Comparison of ENCODE assay signal across 31 mouse cellular contexts in genomic region chr10:13774910-13775309, GRCm38 (mm10).
"Had no signal": no experiment of that assay in that cellular context is flagged by ENCODE, and none has a peak within 500 bp of the region (broad histone marks: within the 10 kb centered on the region; RNA-seq: fewer than 3 reads in every experiment).

No protein-coding gene starts in this region.

- H3K27ac ChIP-seq: limb, embryonic 10.5 days; limb, embryonic 12.5 days; limb, embryonic 13.5 days; limb, embryonic 15.5 days; liver, embryonic 12.5 days; liver, embryonic 13.5 days; liver, embryonic 14.5 days; liver, embryonic 15.5 days; lung, embryonic 15.5 days; macrophage; midbrain, embryonic 10.5 days; midbrain, embryonic 12.5 days; midbrain, embryonic 13.5 days; midbrain, embryonic 15.5 days; neural tube, embryonic 12.5 days; neural tube, embryonic 13.5 days had no signal

- H3K9me3 ChIP-seq: limb, embryonic 10.5 days; limb, embryonic 12.5 days; limb, embryonic 13.5 days; limb, embryonic 15.5 days; liver, embryonic 12.5 days; liver, embryonic 13.5 days; liver, embryonic 15.5 days; lung, embryonic 15.5 days; midbrain, embryonic 10.5 days; midbrain, embryonic 12.5 days; midbrain, embryonic 13.5 days; midbrain, embryonic 15.5 days; neural tube, embryonic 12.5 days; neural tube, embryonic 13.5 days had no signal

- H3K9ac ChIP-seq: limb, embryonic 12.5 days; limb, embryonic 13.5 days; limb, embryonic 15.5 days; liver, embryonic 12.5 days; liver, embryonic 13.5 days; liver, embryonic 14.5 days; liver, embryonic 15.5 days; liver, postnatal 0 days; lung, embryonic 14.5 days; lung, embryonic 15.5 days; midbrain, embryonic 12.5 days; midbrain, embryonic 13.5 days; midbrain, embryonic 15.5 days; neural tube, embryonic 12.5 days; neural tube, embryonic 13.5 days had no signal

- H3K4me1 ChIP-seq: limb, embryonic 10.5 days; limb, embryonic 12.5 days; limb, embryonic 15.5 days; liver, embryonic 12.5 days; liver, embryonic 13.5 days; liver, embryonic 15.5 days; lung, embryonic 15.5 days; megakaryocyte, embryonic 14.5 days; midbrain, embryonic 10.5 days; midbrain, embryonic 12.5 days; midbrain, embryonic 13.5 days; midbrain, embryonic 15.5 days; neural tube, embryonic 12.5 days; neural tube, embryonic 13.5 days had no signal

- ATAC-seq: liver, embryonic 12.5 days; liver, postnatal 0 days; lung, postnatal 0 days; midbrain, embryonic 13.5 days; midbrain, embryonic 15.5 days; midbrain, embryonic 16.5 days had no signal

- H3K4me3 ChIP-seq: limb, embryonic 10.5 days; limb, embryonic 12.5 days; limb, embryonic 13.5 days; limb, embryonic 15.5 days; liver, embryonic 12.5 days; liver, embryonic 13.5 days; liver, embryonic 15.5 days; lung, embryonic 15.5 days; megakaryocyte, embryonic 14.5 days; midbrain, embryonic 10.5 days; midbrain, embryonic 12.5 days; midbrain, embryonic 13.5 days; midbrain, embryonic 15.5 days; neural tube, embryonic 12.5 days; neural tube, embryonic 13.5 days had no signal

- H3K36me3 ChIP-seq: limb, embryonic 10.5 days; limb, embryonic 12.5 days; limb, embryonic 13.5 days; limb, embryonic 15.5 days; liver, embryonic 12.5 days; liver, embryonic 13.5 days; liver, embryonic 15.5 days; lung, embryonic 15.5 days; midbrain, embryonic 10.5 days; midbrain, embryonic 12.5 days; midbrain, embryonic 13.5 days; midbrain, embryonic 15.5 days; neural tube, embryonic 12.5 days; neural tube, embryonic 13.5 days had no signal

- H3K4me2 ChIP-seq: limb, embryonic 12.5 days; limb, embryonic 13.5 days; limb, embryonic 15.5 days; liver, embryonic 11.5 days; liver, embryonic 12.5 days; liver, embryonic 13.5 days; liver, embryonic 15.5 days; lung, embryonic 14.5 days; lung, embryonic 15.5 days; midbrain, embryonic 11.5 days; midbrain, embryonic 12.5 days; midbrain, embryonic 13.5 days; midbrain, embryonic 15.5 days; neural tube, embryonic 12.5 days; neural tube, embryonic 13.5 days had no signal

- DNase-seq: left cerebral cortex, postnatal 4 days; liver; liver, embryonic 13.5 days; liver, postnatal 0 days; lung, adult 18-20 months; lung, adult 2 months; lung, embryonic 14.5 days; lung, postnatal 10 days; lung, postnatal 14 days; lung, postnatal 36 days; lung, postnatal 4 days had no signal

- H3K27me3 ChIP-seq: limb, embryonic 12.5 days; liver, embryonic 12.5 days; liver, embryonic 13.5 days; liver, embryonic 15.5 days; lung, embryonic 15.5 days; megakaryocyte, embryonic 14.5 days; midbrain, embryonic 12.5 days; midbrain, embryonic 13.5 days; midbrain, embryonic 15.5 days; neural tube, embryonic 12.5 days; neural tube, embryonic 13.5 days had no signal
